Mouse (Mus musculus) stomach, postnatal 0 days (tissue): ENCODE results near the gene Stard10.

Experiments
- CTCF ChIP-seq: IDR thresholded peaks from 2 replicates; pipeline ENCODE4 v1.5.1; 2016; ENCODE audit warnings: antibody characterized with exemption, low read depth, mild to moderate bottlenecking, moderate library complexity
- EP300 ChIP-seq: optimal IDR thresholded peaks from 2 replicates; pipeline ENCODE3; 2016; ENCODE audit warnings: antibody characterized with exemption

DNA sequence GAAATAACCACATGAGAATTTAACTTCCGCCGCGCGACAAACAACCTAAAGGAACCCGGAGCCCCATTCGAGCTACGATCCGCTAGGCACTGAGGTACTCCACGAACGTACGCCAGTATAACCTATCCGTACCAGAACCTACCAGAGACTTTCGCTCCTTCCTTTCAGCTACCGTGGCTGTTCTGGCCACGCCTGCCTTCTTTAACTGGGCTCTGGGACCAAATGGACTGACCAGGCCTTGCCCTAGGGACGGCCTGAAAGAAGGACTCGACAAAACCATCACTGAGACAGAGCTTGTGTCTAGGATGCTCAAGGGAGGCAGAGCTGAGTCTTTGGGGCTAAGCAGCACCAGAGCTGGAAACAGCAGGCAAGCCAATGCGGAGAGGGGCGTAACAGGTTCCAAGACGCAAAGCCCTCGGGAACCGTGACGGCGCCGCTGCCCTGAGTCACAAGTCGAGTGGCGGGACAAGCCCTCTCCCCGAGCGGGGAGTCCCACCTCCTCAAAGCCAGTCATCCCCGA is 15.5 kb upstream of the Stard10 start:
- TF ChIP-seq CTCF: no peak
- no peak for TF ChIP-seq EP300
